Mouse (Mus musculus): ENCODE data around the gene Ifrd1. TPM values are rescaled to one million over a fixed set of nuclear protein-coding genes. Genes with fewer than 3 reads are reported as not detected.

Gene Ifrd1
- total and polyA plus RNA-seq, 3 experiments, result 86.6 to 190 (median 151) TPM

GRCm38 (mm10) chr12:40247384-40247783, 920 bp downstream of the Ifrd1 start:
- DNase-seq (ENCODE audit: low spot score) (no peak), ATAC-seq (ENCODE audit: extremely low read depth, insufficient number of reproducible peaks, low FRiP score, poor library complexity, severe bottlenecking) (no peak)
- TF ChIP-seq GATA2 (IDR thresholded peaks at IDR 0.05; ENCODE audit: borderline replicate concordance, low read depth, low read length), result no peak
- TF ChIP-seq POLR2AphosphoS5 (IDR thresholded peaks at IDR 0.05; ENCODE audit: insufficient replicate concordance, low read depth, low read length), result no peak
- TF ChIP-seq CTCF (IDR thresholded peaks at IDR 0.05; ENCODE audit: low read depth, low read length), result no peak
- TF ChIP-seq GATA1 (IDR thresholded peaks at IDR 0.05; ENCODE audit: borderline replicate concordance, low read length), result no peak
- no peak for TF ChIP-seq TAL1 (conservative IDR thresholded peaks at IDR 0.05; ENCODE audit: low read depth, low read length)
- H3K36me3 ChIP-seq (replicated peaks), result no peaks in the 10 kb centered on the region
- H3K4me1 ChIP-seq (ENCODE audit: insufficient read depth, low read depth, low read length), result peaks cover 36% of the 10 kb centered on the region
- no peaks in the 10 kb centered on the region; the same call in 1 of the 2 replicates for H3K27me3 ChIP-seq (ENCODE audit: insufficient read depth, low read length)
- H3K9me3 ChIP-seq (replicated peaks), result no peaks in the 10 kb centered on the region
- no peak overlapping the region; the same call in 1 of the 2 replicates for H3K4me3 ChIP-seq (ENCODE audit: low read depth, low read length)

GRCm38 (mm10) chr12:40245434-40245970, 2.8 kb downstream of the Ifrd1 start:
- Histone ChIP-seq H3K4me1 (ENCODE audit: insufficient read depth, low read depth, low read length) (peaks cover 37% of the 10 kb centered on the region), H3K4me3 (ENCODE audit: low read depth, low read length) (no peak overlapping the region), H3K27me3 (ENCODE audit: insufficient read depth, low read length) (peaks cover 5% of the 10 kb centered on the region), H3K9me3 (replicated peaks) (no peaks in the 10 kb centered on the region), H3K36me3 (replicated peaks) (no peaks in the 10 kb centered on the region)
- ATAC-seq (ENCODE audit: extremely low read depth, insufficient number of reproducible peaks, low FRiP score, poor library complexity, severe bottlenecking), result no peak
- TF ChIP-seq GATA1 (IDR thresholded peaks at IDR 0.05; ENCODE audit: borderline replicate concordance, low read length) (no peak), POLR2AphosphoS5 (IDR thresholded peaks at IDR 0.05; ENCODE audit: insufficient replicate concordance, low read depth, low read length) (no peak), GATA2 (IDR thresholded peaks at IDR 0.05; ENCODE audit: borderline replicate concordance, low read depth, low read length) (no peak), CTCF (IDR thresholded peaks at IDR 0.05; ENCODE audit: low read depth, low read length) (no peak), TAL1 (conservative IDR thresholded peaks at IDR 0.05; ENCODE audit: low read depth, low read length) (no peak)
- no peak for DNase-seq (ENCODE audit: low spot score)

- H3K9me3 ChIP-seq (replicated peaks), result no peaks in the 10 kb centered on the region
- no peak for DNase-seq (ENCODE audit: low spot score)
- H3K4me1 ChIP-seq (ENCODE audit: insufficient read depth, low read depth, low read length), result peaks cover 32% of the 10 kb centered on the region
- no peak for TF ChIP-seq TAL1 (conservative IDR thresholded peaks at IDR 0.05; ENCODE audit: low read depth, low read length)
- TF ChIP-seq POLR2AphosphoS5 (IDR thresholded peaks at IDR 0.05; ENCODE audit: insufficient replicate concordance, low read depth, low read length), result no peak
- no peak for TF ChIP-seq GATA2 (IDR thresholded peaks at IDR 0.05; ENCODE audit: borderline replicate concordance, low read depth, low read length)
- no peak for TF ChIP-seq GATA1 (IDR thresholded peaks at IDR 0.05; ENCODE audit: borderline replicate concordance, low read length)
- no peak for TF ChIP-seq CTCF (IDR thresholded peaks at IDR 0.05; ENCODE audit: low read depth, low read length)
- H3K27me3 ChIP-seq (ENCODE audit: insufficient read depth, low read length), result peaks cover 10% of the 10 kb centered on the region
- ATAC-seq (ENCODE audit: extremely low read depth, insufficient number of reproducible peaks, low FRiP score, poor library complexity, severe bottlenecking), result no peak
- no peak overlapping the region for H3K4me3 ChIP-seq (ENCODE audit: low read depth, low read length)
- H3K36me3 ChIP-seq (replicated peaks), result no peaks in the 10 kb centered on the region
Measured at GRCm38 (mm10) chr12:40244926-40245325, 3.4 kb downstream of the Ifrd1 start.

- no peak for ATAC-seq (ENCODE audit: extremely low read depth, insufficient number of reproducible peaks, low FRiP score, poor library complexity, severe bottlenecking)
Measured at GRCm38 (mm10) chr12:40243821-40244221, 4.5 kb downstream of the Ifrd1 start.

GRCm38 (mm10) chr12:40243241-40243640, 5.1 kb downstream of the Ifrd1 start:
- no peak for ATAC-seq (ENCODE audit: extremely low read depth, insufficient number of reproducible peaks, low FRiP score, poor library complexity, severe bottlenecking)
- Histone ChIP-seq H3K4me3 (ENCODE audit: low read depth, low read length) (no peak overlapping the region), H3K4me1 (ENCODE audit: insufficient read depth, low read depth, low read length) (peaks cover 22% of the 10 kb centered on the region), H3K9me3 (replicated peaks) (no peaks in the 10 kb centered on the region), H3K36me3 (replicated peaks) (no peaks in the 10 kb centered on the region), H3K27me3 (ENCODE audit: insufficient read depth, low read length) (peaks cover 17% of the 10 kb centered on the region)
- no peak for TF ChIP-seq GATA2 (IDR thresholded peaks at IDR 0.05; ENCODE audit: borderline replicate concordance, low read depth, low read length)
- no peak for TF ChIP-seq POLR2AphosphoS5 (IDR thresholded peaks at IDR 0.05; ENCODE audit: insufficient replicate concordance, low read depth, low read length)
- no peak for TF ChIP-seq TAL1 (conservative IDR thresholded peaks at IDR 0.05; ENCODE audit: low read depth, low read length)
- TF ChIP-seq GATA1 (IDR thresholded peaks at IDR 0.05; ENCODE audit: borderline replicate concordance, low read length), result no peak
- TF ChIP-seq CTCF (IDR thresholded peaks at IDR 0.05; ENCODE audit: low read depth, low read length), result no peak
- no peak for DNase-seq (ENCODE audit: low spot score)

More at GRCm38 (mm10) chr12:40243821-40244221, 4.5 kb downstream of the Ifrd1 start:
- DNase-seq (ENCODE audit: low spot score), result no peak
- Histone ChIP-seq H3K27me3 (ENCODE audit: insufficient read depth, low read length) (peaks cover 13% of the 10 kb centered on the region), H3K4me1 (ENCODE audit: insufficient read depth, low read depth, low read length) (peaks cover 28% of the 10 kb centered on the region), H3K36me3 (replicated peaks) (no peaks in the 10 kb centered on the region), H3K4me3 (ENCODE audit: low read depth, low read length) (no peak overlapping the region), H3K9me3 (replicated peaks) (no peaks in the 10 kb centered on the region)
- TF ChIP-seq CTCF (IDR thresholded peaks at IDR 0.05; ENCODE audit: low read depth, low read length), result no peak
- no peak for TF ChIP-seq GATA2 (IDR thresholded peaks at IDR 0.05; ENCODE audit: borderline replicate concordance, low read depth, low read length)
- no peak for TF ChIP-seq POLR2AphosphoS5 (IDR thresholded peaks at IDR 0.05; ENCODE audit: insufficient replicate concordance, low read depth, low read length)
- no peak for TF ChIP-seq GATA1 (IDR thresholded peaks at IDR 0.05; ENCODE audit: borderline replicate concordance, low read length)
- no peak for TF ChIP-seq TAL1 (conservative IDR thresholded peaks at IDR 0.05; ENCODE audit: low read depth, low read length)

GRCm38 (mm10) chr12:40239161-40239560, 9.1 kb downstream of the Ifrd1 start:
- no peak overlapping the region for H3K4me3 ChIP-seq (ENCODE audit: low read depth, low read length)
- peaks cover 3% of the 10 kb centered on the region; the same call in 1 of the 2 replicates for H3K4me1 ChIP-seq (ENCODE audit: insufficient read depth, low read depth, low read length)
- no peaks in the 10 kb centered on the region for H3K36me3 ChIP-seq (replicated peaks)
- ATAC-seq (ENCODE audit: extremely low read depth, insufficient number of reproducible peaks, low FRiP score, poor library complexity, severe bottlenecking) (no peak), DNase-seq (ENCODE audit: low spot score) (no peak)
- no peak for TF ChIP-seq CTCF (IDR thresholded peaks at IDR 0.05; ENCODE audit: low read depth, low read length)
- no peak for TF ChIP-seq GATA1 (IDR thresholded peaks at IDR 0.05; ENCODE audit: borderline replicate concordance, low read length)
- no peak for TF ChIP-seq TAL1 (conservative IDR thresholded peaks at IDR 0.05; ENCODE audit: low read depth, low read length)
- no peak for TF ChIP-seq GATA2 (IDR thresholded peaks at IDR 0.05; ENCODE audit: borderline replicate concordance, low read depth, low read length)
- no peak for TF ChIP-seq POLR2AphosphoS5 (IDR thresholded peaks at IDR 0.05; ENCODE audit: insufficient replicate concordance, low read depth, low read length)
- H3K9me3 ChIP-seq (replicated peaks), result no peaks in the 10 kb centered on the region
- H3K27me3 ChIP-seq (ENCODE audit: insufficient read depth, low read length), result peaks cover 20% of the 10 kb centered on the region

All from G1E (cell line).